Comparison of ENCODE assay signal across 16 mouse cellular contexts in the genomic region with DNA sequence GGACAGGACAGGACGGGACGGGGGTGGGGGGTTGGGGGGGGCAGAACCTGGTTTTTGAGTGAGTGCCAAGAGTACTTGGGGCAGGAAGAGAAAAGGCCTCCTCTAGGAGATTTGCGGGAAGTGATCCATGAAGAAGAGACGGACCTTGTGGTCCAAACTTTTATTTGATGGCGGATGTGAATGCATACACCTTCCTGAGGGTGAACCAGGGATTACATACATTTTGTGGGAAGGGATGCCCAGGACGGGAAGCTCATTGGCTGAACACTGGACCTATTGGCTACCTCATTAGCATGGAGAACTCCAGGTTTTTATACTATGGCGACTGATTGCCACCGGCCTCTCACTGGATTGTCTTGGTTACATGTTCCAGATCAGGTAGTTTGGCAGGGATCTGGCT.
"Had no signal": no experiment of that assay in that cellular context is flagged by ENCODE, and none has a peak within 500 bp of the region (broad histone marks: within the 10 kb centered on the region; RNA-seq: fewer than 3 reads in every experiment).

No protein-coding gene starts in this region.

- H3K9me3 ChIP-seq: neural tube, embryonic 13.5 days; neural tube, embryonic 15.5 days; stomach, embryonic 15.5 days had no signal

- H3K9ac ChIP-seq: neural tube, embryonic 13.5 days; neural tube, embryonic 15.5 days; stomach, embryonic 15.5 days had no signal

- DNase-seq: retina, postnatal 1 day; right cerebral cortex, adult 18-20 months; right cerebral cortex, postnatal 14 days; right cerebral cortex, postnatal 25 days; right cerebral cortex, postnatal 4 days; spleen, adult 18-20 months; thymus, adult 18-20 months; thymus, adult 2 months; thymus, postnatal 14 days; thymus, postnatal 25 days; thymus, postnatal 36 days; thymus, postnatal 4 days had no signal

- H3K27ac ChIP-seq: neural tube, embryonic 13.5 days; neural tube, embryonic 15.5 days; stomach, embryonic 15.5 days; stomach, postnatal 0 days had no signal

- H3K27me3 ChIP-seq: neural tube, embryonic 13.5 days; neural tube, embryonic 15.5 days; stomach, embryonic 15.5 days had no signal

- H3K4me1 ChIP-seq: neural tube, embryonic 13.5 days; neural tube, embryonic 15.5 days; stomach, embryonic 15.5 days had no signal

- H3K4me3 ChIP-seq: neural tube, embryonic 13.5 days; neural tube, embryonic 15.5 days; stomach, embryonic 15.5 days had no signal

- H3K4me2 ChIP-seq: neural tube, embryonic 13.5 days; neural tube, embryonic 15.5 days; stomach, embryonic 15.5 days had no signal
